Mouse (Mus musculus) bone marrow macrophage, adult 2 months (primary cell): ENCODE results near the gene Samd1. TPM values are rescaled to one million over a fixed set of nuclear protein-coding genes. Genes with fewer than 3 reads are reported as not detected.
A peak's percentile ranks its signal among the peaks of the same experiment; 100 is the strongest.
"Not testable (repeated sequence)": the region's sequence is repeated elsewhere in the genome, so short reads cannot be mapped to it uniquely, and the experiment has no call there.

Source experiments
- H3K27ac ChIP-seq: 2 replicates; pipeline ENCODE4 v1.5.1; 2012; ENCODE audit warnings: low read depth, low read length; ENCODE audit not compliant: insufficient read depth
- H3K4me1 ChIP-seq: 2 replicates; pipeline ENCODE4 v1.6.1; 2012; ENCODE audit warnings: low read length; ENCODE audit not compliant: control insufficient read depth, insufficient read depth
- H3K4me3 ChIP-seq: 2 replicates; pipeline ENCODE4 v1.5.1; 2012; ENCODE audit warnings: mild to moderate bottlenecking, low read length, moderate library complexity; ENCODE audit not compliant: insufficient read depth
- CTCF ChIP-seq: IDR thresholded peaks from 2 replicates; pipeline ENCODE4 v1.5.1; 2012; ENCODE audit warnings: low read depth, mild to moderate bottlenecking, low read length, moderate library complexity
- POLR2A ChIP-seq: IDR thresholded peaks from 2 replicates; pipeline ENCODE4 v1.6.1; 2012; ENCODE audit warnings: mild to moderate bottlenecking, low read depth, low read length, borderline replicate concordance
- polyA plus RNA-seq: library from polyadenylated mRNA; stranded (reverse); fragments of >200 nt; gene quantifications from 2 replicates; pipeline ENCODE4 v1.2.4, GENCODE M21; 2012; ENCODE audit not compliant: missing spikeins, insufficient read depth, insufficient read length

Samd1 gene
- polyA plus RNA-seq, 1 experiment, result 70.3 TPM

DNA sequence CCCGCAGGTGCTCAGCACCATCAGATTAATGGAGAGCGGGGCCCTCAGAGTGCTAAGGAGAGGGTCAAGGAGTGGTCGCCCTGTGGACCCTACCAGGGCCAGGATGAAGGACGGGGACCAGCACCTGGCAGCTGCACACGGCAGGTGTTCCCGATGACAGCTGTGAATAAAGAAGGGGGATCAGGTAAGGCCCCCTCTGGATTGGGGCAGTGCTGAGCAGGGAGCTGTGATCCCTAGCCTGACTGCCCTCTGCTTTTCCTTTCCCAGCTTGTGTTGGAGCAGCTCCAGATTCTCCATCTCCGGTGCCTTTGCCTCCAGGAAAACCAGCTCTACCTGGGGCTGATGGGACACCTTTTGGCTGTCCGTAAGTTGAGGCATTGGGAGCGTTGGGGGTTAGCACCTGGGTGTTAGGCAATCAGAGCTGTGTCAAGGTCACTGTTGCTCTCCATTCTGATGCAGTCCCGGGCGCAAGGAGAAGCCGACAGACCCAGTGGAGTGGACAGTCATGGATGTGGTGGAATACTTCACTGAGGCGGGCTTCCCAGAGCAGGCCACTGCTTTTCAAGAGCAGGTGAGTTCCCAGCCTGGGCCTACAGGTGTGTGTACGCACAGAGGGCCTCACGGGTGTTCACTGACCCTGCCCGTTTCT is 1.7 kb downstream of the Samd1 start:
- TF ChIP-seq POLR2A (no peak), CTCF (no peak)
- Histone ChIP-seq H3K4me1 (peaks cover 20% of the 10 kb centered on the region), H3K4me3 (peak overlapping the region; percentile 67), H3K27ac (no peak overlapping the region)

DNA sequence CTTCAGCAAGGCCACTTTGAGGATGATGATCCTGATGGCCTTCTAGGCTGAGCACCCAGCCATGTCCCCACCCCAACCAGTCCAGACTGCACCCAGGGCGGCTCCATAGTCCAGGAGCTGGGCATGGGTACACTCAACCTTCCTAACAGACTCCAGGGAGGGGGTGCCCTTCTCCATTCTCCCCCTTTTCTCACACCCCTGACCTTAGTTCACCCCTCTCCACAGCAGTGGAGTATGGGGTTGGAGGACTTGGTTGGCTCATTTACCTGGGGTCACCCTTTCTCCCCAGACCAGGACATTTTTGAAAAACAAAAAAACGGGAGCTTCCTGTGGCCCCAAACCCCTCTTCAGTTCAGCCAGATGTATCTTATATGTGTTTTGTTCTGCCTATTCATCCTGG is 2.4 kb downstream of the Samd1 start:
- TF ChIP-seq POLR2A (no peak), CTCF (no peak)
- Histone ChIP-seq H3K4me1 (peaks cover 14% of the 10 kb centered on the region), H3K27ac (no peak overlapping the region), H3K4me3 (no peak overlapping the region)

DNA sequence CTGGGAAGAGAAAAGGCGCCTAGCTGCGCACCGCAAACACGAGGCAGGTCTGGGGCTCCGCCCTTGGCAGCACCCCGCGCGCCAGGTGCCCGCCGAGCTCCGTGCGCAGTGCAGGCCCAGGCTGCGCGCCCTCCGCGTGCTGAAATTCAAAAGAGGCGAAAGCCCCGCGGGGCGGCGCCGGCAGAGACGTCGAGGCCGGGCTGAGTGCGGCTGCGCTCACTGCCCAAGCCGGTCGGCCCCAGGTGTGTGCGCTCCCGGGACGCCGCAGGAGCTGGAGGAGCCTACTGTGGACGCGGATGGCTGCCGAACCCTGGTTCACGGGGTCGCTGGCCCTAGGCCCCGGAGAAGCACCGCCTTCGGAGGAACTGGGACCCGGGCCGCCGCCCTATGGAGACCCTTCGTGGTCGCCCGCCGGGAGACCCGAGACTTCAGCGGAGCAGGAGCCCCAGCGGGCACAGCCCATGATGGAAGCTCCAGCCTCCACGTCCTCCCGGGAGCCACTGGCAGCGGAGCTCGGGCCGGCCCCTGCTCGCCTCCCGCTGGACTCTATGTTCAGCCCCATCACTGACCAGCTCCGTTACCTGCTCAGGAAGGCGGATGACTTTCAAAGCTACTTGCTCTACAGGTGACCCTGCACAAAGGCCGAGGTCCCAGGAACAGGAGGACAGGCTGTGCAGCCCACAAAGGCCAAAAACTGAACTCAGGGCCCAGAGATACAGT is 4.0 kb downstream of the Samd1 start, which contains the start of gene 1700067K01Rik:
Gene 1700067K01Rik (plus strand): TSS at position 222 of the 720 bp plus-strand sequence.
- no peak within 1 kb of the TSS for H3K27ac ChIP-seq
- H3K4me1 ChIP-seq, result peaks cover 21% of the 10 kb centered on the region
- TF ChIP-seq POLR2A, result no peak
- no peak for TF ChIP-seq CTCF
- H3K4me3 ChIP-seq, result no peak within 1 kb of the TSS

DNA sequence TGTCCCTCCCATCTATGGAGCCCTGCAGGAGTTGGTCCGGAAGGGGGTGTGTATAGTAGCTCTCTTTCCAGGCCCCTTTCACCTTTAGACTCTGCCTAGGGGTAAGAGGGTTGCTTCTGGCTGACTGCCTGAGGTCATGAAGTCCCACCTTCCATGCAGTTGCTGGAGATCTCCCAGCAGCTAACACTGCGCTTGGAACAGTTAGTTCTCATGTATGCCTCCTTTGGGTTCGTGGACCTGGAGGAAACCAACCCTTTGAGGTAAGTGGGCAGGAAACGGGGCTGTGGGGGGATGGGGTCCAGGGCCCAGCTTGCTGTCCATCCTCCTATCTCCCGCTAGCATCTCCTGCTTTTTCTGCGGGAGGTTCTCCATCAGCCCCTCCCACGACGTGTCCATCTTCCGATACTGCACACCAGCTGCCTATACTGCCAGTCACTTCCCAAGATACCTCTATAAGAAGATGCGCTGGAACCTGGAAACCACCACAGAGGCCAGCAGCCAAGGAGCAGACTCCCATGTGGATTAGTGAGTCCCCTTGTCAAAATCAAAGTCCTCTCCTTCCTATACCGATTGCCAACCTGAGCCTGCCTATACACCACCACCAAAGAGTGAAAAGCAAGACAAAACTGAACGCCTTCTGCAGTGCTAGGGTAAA is 5.6 kb downstream of the Samd1 start:
- Histone ChIP-seq H3K27ac (no peak overlapping the region), H3K4me3 (no peak overlapping the region), H3K4me1 (peaks cover 21% of the 10 kb centered on the region)
- TF ChIP-seq CTCF (no peak), POLR2A (no peak)

DNA sequence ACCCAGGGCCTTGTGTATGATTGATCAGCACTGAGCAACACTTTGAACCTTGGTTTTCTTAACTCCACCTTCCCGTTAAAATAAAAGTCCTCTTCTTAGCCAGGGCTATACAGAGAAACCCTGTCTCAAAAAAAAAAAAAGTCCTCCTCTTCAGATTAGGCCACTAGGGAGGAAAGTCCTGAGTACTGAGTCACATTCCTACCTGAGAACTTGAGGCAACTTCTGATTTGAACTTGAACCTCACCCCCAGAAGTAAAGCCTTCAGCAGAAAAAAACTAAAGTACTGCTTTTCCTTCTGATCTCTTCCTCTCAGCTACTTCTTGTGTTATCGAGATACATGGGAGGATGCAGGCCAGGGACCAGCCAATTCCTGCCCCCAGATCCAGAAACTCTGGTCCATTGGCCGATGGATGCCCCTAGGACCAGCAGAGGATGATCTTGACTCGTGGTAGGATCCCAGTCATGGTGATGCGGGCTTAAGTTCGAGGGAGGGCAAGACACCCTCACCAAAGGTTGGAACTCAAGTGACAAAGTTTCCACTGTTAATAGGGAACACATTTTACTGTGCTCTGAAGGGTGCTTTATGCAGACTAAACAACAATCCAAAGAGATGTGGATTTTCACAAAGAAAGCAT is 6.3 kb downstream of the Samd1 start:
- H3K27ac ChIP-seq, result peak overlapping the region; percentile 75; the same call in 1 of the 2 replicates
- peaks cover 21% of the 10 kb centered on the region for H3K4me1 ChIP-seq
- TF ChIP-seq CTCF (no peak), POLR2A (no peak)
- peak overlapping the region; percentile 69 for H3K4me3 ChIP-seq

DNA sequence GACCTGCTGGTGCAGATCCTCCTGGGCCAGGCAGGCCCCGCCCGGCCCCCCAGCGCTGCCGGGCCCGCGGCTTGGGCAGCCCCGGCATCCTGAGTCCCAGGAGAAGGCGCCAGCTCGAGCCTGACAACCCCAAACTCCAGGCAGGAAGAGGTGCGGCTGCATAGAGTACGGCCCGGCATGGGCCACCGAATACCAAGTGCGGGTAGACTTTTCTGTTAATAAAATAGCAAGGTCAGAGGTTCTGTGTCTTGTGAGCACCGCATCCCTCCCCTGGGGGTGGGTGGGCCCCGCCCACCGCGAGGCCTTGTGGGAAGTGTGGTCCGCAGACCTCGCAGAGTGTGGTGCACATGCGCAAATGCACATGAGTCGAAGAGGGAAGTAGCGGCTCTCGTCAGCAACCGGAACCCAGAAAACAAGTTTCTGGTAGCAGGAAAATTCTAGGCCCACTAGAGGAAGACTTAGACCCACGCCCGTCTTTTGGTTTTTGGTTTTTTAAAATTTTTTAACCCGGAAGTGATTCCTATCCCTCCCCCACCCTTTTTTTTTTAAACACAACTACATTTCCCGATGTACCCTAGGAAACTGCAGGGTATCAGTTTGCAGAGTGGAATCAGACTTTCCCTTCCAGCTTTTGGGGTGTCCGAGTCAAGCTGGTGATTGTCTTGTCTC is 7.2 kb downstream of the Samd1 start:
- Histone ChIP-seq H3K4me1 (peaks cover 17% of the 10 kb centered on the region), H3K27ac (peak overlapping the region; percentile 95), H3K4me3 (peak overlapping the region; percentile 69)
- 0 out of 2 replicates have a peak, but pooled peaks have one; percentile 50 for TF ChIP-seq POLR2A
- TF ChIP-seq CTCF, result no peak

DNA sequence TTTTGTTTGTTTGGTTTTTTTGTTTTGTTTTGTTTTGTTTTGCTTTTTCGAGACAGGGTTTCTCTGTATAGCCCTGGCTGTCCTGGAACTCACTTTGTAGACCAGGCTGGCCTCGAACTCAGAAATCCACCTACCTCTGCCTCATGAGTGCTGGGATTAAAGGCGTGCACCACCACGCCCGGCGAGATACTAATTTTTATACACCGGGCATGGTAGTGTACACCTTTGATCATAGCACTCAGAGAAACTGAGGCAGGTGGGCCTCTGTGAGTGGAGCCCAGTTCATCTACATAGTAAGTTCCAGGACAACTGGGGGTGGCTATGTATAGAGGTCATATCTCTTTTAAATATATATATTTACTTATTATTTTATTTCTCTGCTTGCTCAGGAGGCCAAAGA is 8.0 kb downstream of the Samd1 start:
- peaks cover 17% of the 10 kb centered on the region for H3K4me1 ChIP-seq
- H3K27ac ChIP-seq, result peak overlapping the region; percentile 95
- not testable (repeated sequence) for H3K4me3 ChIP-seq

DNA sequence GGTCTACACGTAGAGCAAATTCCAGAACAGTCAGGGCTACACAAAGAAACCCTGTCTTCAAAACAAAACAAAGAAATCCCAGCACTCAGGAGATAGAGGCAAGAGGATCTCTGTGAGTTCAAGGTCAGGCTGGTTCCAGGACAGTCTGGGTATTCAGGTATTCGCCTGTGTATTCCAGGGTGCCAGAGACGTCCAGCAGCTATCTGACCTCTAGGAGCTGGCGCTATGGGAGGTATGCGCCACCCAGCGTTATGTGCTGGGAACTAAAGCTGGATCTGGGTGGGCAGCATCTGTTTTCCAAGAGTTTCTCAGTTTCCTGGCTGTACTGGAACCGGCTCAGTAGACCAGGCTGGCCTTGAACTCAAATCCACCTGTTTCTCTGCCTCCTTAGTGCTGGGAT is 10.9 kb downstream of the Samd1 start:
- H3K4me1 ChIP-seq, result peaks cover 21% of the 10 kb centered on the region
- no peak overlapping the region for H3K4me3 ChIP-seq
- no peak overlapping the region for H3K27ac ChIP-seq
- TF ChIP-seq POLR2A (no peak), CTCF (no peak)

DNA sequence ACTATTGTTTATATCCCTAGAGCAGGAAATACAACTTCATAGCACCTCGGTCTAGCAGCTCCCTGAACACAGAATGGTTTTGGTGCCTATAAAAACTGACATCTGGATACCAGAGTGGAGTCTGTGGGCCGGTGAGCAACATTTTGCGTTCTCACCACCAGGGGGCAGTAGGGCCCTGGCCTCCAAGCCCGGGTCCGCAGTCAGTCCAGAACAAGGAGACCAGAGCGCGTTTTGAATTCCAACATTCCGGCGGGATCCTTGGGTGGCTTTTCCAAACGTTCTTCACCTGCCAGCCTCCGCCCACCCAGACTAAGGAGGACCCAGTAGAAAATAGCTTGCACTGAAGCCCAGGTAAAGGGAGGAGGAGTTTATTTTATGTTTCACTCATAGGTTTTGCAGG is 12.4 kb downstream of the Samd1 start:
- H3K4me1 ChIP-seq, result peaks cover 16% of the 10 kb centered on the region
- TF ChIP-seq CTCF, result peak; percentile 85
- no peak for TF ChIP-seq POLR2A
- H3K4me3 ChIP-seq, result no peak overlapping the region
- no peak overlapping the region for H3K27ac ChIP-seq
